Mouse (Mus musculus): ENCODE data around the gene Ccdc70. TPM values are rescaled to one million over a fixed set of nuclear protein-coding genes. Genes with fewer than 3 reads are reported as not detected.

Ccdc70 gene
- total RNA-seq, 1 experiment from 2014 or later, result not detected

- no peak for ATAC-seq (replicated peaks; ENCODE audit: low read depth, poor library complexity, severe bottlenecking)
Observed at GRCm38 (mm10) chr8:22022244-22022643, 52.7 kb downstream of the Ccdc70 start.

Other genes starting within 250 kb of the Ccdc70 start
- gene Defa24, start 235.3 kb upstream of the Ccdc70 start, total RNA-seq (2017), result not detected in 2 replicates
- not detected in 2 replicates for gene Defb50, start 146.2 kb upstream of the Ccdc70 start, total RNA-seq (2017)
- gene Defb2, start 129.8 kb upstream of the Ccdc70 start, total RNA-seq (2017), result not detected in 2 replicates
- gene Defb10, start 110.9 kb upstream of the Ccdc70 start, total RNA-seq (2017), result not detected in 2 replicates
- gene Defb9, start 84.4 kb upstream of the Ccdc70 start, total RNA-seq (2017), result not detected in 2 replicates
- gene Defb11, start 63.4 kb upstream of the Ccdc70 start, total RNA-seq (2017), result not detected in 2 replicates
- not detected in 2 replicates for gene Defb15, start 37.1 kb upstream of the Ccdc70 start, total RNA-seq (2017)
- not detected in 2 replicates for gene Defb35, start 31.4 kb upstream of the Ccdc70 start, total RNA-seq (2017)
- not detected in 2 replicates for gene Defb13, start 23.0 kb upstream of the Ccdc70 start, total RNA-seq (2017)
- gene Fam90a1a, start 11.1 kb upstream of the Ccdc70 start, total RNA-seq (2017), result not detected in 2 replicates
- 6.8 and 10.3 TPM in 2 replicates for gene Atp7b, start 90.5 kb downstream of the Ccdc70 start, total RNA-seq (2017)
- gene Alg11, start 90.9 kb downstream of the Ccdc70 start, total RNA-seq (2017), result 10.0 and 14.1 TPM in 2 replicates
- not detected in 2 replicates for gene Nek5, start 155.3 kb downstream of the Ccdc70 start, total RNA-seq (2017)
- gene Nek3, start 196.7 kb downstream of the Ccdc70 start, total RNA-seq (2017), result 2.8 and 5.7 TPM in 2 replicates
- 52.3 and 54.7 TPM in 2 replicates for gene Ckap2, start 216.0 kb downstream of the Ccdc70 start, total RNA-seq (2017)
- 39.9 and 43.4 TPM in 2 replicates for gene Vps36, start 223.0 kb downstream of the Ccdc70 start, total RNA-seq (2017)